Mouse (Mus musculus) mouse trophoblast stem cell (cell line): ENCODE measurements around the gene Ctsf.
"Not testable (repeated sequence)": the region's sequence is repeated elsewhere in the genome, so short reads cannot be mapped to it uniquely, and the experiment has no call there.

ENCODE experiments used
- in situ Hi-C, 2 experiments: fragments of 300-500 bp; cut with MseI, MboI; formaldehyde crosslinking; loops; 2 replicates in 1 of 2; 3 replicates in 1 of 2; pipeline ENCODE4 v1.15.1; 2025

Gene Ctsf

GRCm38 (mm10) chr19:4854552-4855469, at the start of gene Ctsf:
Gene Ctsf, plus strand, starts transcription at chr19:4855130.
- in situ Hi-C loops = no loop called here

- in situ Hi-C loops = no loop called here
Observed at GRCm38 (mm10) chr19:4810309-4810708, 44.6 kb upstream of the Ctsf start.

- in situ Hi-C loops = no loop called here
Observed at GRCm38 (mm10) chr19:4810746-4811062, 44.2 kb upstream of the Ctsf start.

GRCm38 (mm10) chr19:4811063-4811908, 43.6 kb upstream of the Ctsf start, which contains the start of the genes Gm21992 and Rbm14:
Gene Gm21992, minus strand, starts transcription at chr19:4811612.
Gene Rbm14, minus strand, starts transcription at chr19:4811634.
- in situ Hi-C loops = no loop called here

GRCm38 (mm10) chr19:4811909-4812242, 43.1 kb upstream of the Ctsf start:
- in situ Hi-C loops = no loop called here

- in situ Hi-C loops = not testable (repeated sequence)
Observed at GRCm38 (mm10) chr19:4812334-4812949, 42.5 kb upstream of the Ctsf start.

- in situ Hi-C loops = no loop called here
Observed at GRCm38 (mm10) chr19:4813015-4813414, 41.9 kb upstream of the Ctsf start.

GRCm38 (mm10) chr19:4817182-4817835, 37.6 kb upstream of the Ctsf start:
- in situ Hi-C loops = no loop called here

- in situ Hi-C loops = no loop called here
Observed at GRCm38 (mm10) chr19:4820678-4821303, 34.1 kb upstream of the Ctsf start.

- in situ Hi-C loops = no loop called here
Observed at GRCm38 (mm10) chr19:4828444-4829114, 26.4 kb upstream of the Ctsf start.

- in situ Hi-C loops = no loop called here
Observed at GRCm38 (mm10) chr19:4829156-4829555, 25.8 kb upstream of the Ctsf start.

- in situ Hi-C loops = no loop called here
Observed at GRCm38 (mm10) chr19:4833977-4834376, 21.0 kb upstream of the Ctsf start.

- in situ Hi-C loops = no loop called here
Observed at GRCm38 (mm10) chr19:4836096-4836495, 18.8 kb upstream of the Ctsf start.

GRCm38 (mm10) chr19:4837049-4837448, 17.9 kb upstream of the Ctsf start:
- in situ Hi-C loops = no loop called here

- in situ Hi-C loops = no loop called here
Observed at GRCm38 (mm10) chr19:4838526-4839140, 16.3 kb upstream of the Ctsf start.

GRCm38 (mm10) chr19:4839149-4839548, 15.8 kb upstream of the Ctsf start, which contains the start of the genes Ccs and Ccdc87:
Gene Ccs, minus strand, starts transcription at chr19:4839332.
Gene Ccdc87, plus strand, starts transcription at chr19:4839366.
- in situ Hi-C loops = no loop called here

GRCm38 (mm10) chr19:4840848-4841247, 14.1 kb upstream of the Ctsf start:
- in situ Hi-C loops = no loop called here

GRCm38 (mm10) chr19:4842611-4843010, 12.3 kb upstream of the Ctsf start:
- in situ Hi-C loops = no loop called here

GRCm38 (mm10) chr19:4845846-4846245, 9.1 kb upstream of the Ctsf start:
- in situ Hi-C loops = no loop called here

- in situ Hi-C loops = no loop called here
Observed at GRCm38 (mm10) chr19:4847490-4847889, 7.4 kb upstream of the Ctsf start.
